Mouse (Mus musculus) bone marrow macrophage, adult 2 months (primary cell): Measurements from ENCODE around the gene Gm49355.

Source experiments
- CTCF ChIP-seq: IDR thresholded peaks from 2 replicates; pipeline ENCODE4 v1.5.1; 2012; ENCODE audit warnings: low read depth, mild to moderate bottlenecking, low read length, moderate library complexity
- POLR2A ChIP-seq: IDR thresholded peaks from 2 replicates; pipeline ENCODE4 v1.6.1; 2012; ENCODE audit warnings: mild to moderate bottlenecking, low read depth, low read length, borderline replicate concordance

- TF ChIP-seq CTCF (no peak), POLR2A (no peak)
Measured at GRCm38 (mm10) chr14:12346865-12347600, 63.3 kb downstream of the Gm49355 start.
